Mouse (Mus musculus): ENCODE measurements at regions not wholly inside any gene's neighbourhood (a gene's known extent, or its start where the extent isn't known, plus 50 kb on each side); places are given as distances from the start of the nearest gene placed in this dataset.

DNA sequence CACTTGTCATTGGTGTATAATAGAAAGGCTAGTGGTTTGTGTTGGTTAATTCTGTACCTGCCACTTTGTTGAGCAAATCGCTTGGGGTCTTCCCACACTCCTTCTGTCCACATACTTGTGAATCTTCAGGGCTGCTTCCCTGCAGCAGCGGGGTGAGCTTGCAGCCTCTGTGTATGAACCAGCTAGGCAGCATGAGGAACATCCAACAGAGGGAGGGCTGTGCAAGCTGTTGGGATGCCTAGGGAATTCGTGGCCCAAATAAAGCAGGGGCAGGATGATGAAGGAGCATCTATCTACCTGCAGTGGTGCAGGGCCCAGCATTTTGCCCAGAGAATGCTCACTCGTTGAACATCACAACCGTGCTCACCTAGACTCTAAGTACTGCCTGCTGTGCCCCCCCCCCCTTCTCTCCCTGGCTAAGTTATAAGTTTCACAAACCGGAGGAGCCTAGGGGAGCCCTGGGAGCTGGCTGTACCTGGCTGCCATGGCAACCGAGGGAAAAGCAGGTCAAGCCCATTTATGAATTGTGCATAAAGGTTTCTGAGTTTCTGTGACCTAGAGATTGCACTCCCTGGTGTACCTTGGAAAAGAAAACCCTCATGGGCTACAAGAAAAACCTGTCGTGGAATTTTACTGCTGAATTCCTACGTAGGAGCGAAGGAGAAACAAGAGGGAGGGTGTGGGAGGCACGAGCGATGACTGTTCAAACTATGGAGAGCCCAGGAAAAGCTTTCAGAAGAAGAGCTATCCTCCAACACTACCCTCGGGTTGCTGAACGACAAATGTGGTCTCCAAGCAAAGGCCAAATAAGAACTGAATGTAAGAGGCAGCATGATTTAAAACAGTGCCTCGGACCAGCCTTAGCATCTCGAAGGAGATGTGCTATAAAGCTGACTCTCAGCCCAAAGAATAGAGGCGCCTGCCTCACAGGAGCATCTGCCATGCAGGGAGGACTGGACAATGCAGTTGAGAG lies 131.0 kb upstream of the Dapk1 start:
- no peak overlapping the region for H3K27ac ChIP-seq (ENCODE audit: low read depth, low read length)
- no peak for ATAC-seq
- no peak overlapping the region for H3K4me2 ChIP-seq (replicated peaks; ENCODE audit: low read depth)
- H3K9ac ChIP-seq (ENCODE audit: low read depth, low read length) = no peak overlapping the region
- no peaks in the 10 kb centered on the region for H3K4me1 ChIP-seq (replicated peaks; ENCODE audit: control insufficient read depth, insufficient read depth, low read length)
- TF ChIP-seq CTCF (IDR thresholded peaks at IDR 0.05; ENCODE audit: low read depth) = no peak
- H3K4me3 ChIP-seq (ENCODE audit: low read depth, low read length) = no peak overlapping the region
- 57% methylated on average over 17 of the region's 17 CpGs for WGBS
- H3K27me3 ChIP-seq (replicated peaks; ENCODE audit: control insufficient read depth, insufficient read depth, low read length) = no peaks in the 10 kb centered on the region
- no peaks in the 10 kb centered on the region for H3K36me3 ChIP-seq (ENCODE audit: control insufficient read depth, insufficient read depth)
- H3K9me3 ChIP-seq (ENCODE audit: control insufficient read depth) = no peaks in the 10 kb centered on the region

DNA sequence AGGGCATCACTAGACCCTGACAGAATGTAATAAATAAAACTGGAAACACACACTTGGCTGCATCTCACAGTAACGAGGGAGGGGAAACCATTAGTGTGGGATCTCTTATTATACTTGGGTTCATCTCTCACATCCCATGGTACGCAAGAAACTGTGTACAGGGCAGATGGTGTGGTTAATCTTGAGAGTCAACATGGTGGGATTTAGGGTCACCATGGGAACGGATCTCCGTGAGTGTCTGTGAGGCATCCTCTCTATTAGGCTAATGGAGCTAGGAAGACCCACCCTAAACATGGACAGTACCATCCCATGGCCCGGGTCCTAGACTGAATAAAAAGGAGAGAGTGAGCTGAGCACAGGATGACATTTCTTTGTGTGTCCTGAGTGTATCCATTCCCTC lies 130.1 kb upstream of the Dapk1 start:
- no peak overlapping the region for H3K9ac ChIP-seq (ENCODE audit: low read depth, low read length)
- 74% methylated on average over 5 of the region's 5 CpGs for WGBS
- ATAC-seq = no peak
- H3K27me3 ChIP-seq (replicated peaks; ENCODE audit: control insufficient read depth, insufficient read depth, low read length) = no peaks in the 10 kb centered on the region; the same call in 1 of the 2 replicates
- TF ChIP-seq CTCF (IDR thresholded peaks at IDR 0.05; ENCODE audit: low read depth) = no peak
- no peaks in the 10 kb centered on the region for H3K36me3 ChIP-seq (ENCODE audit: control insufficient read depth, insufficient read depth)
- H3K4me1 ChIP-seq (replicated peaks; ENCODE audit: control insufficient read depth, insufficient read depth, low read length) = no peaks in the 10 kb centered on the region
- H3K4me3 ChIP-seq (ENCODE audit: low read depth, low read length) = no peak overlapping the region
- H3K4me2 ChIP-seq (replicated peaks; ENCODE audit: low read depth) = no peak overlapping the region
- no peaks in the 10 kb centered on the region for H3K9me3 ChIP-seq (ENCODE audit: control insufficient read depth)
- no peak overlapping the region for H3K27ac ChIP-seq (ENCODE audit: low read depth, low read length)

DNA sequence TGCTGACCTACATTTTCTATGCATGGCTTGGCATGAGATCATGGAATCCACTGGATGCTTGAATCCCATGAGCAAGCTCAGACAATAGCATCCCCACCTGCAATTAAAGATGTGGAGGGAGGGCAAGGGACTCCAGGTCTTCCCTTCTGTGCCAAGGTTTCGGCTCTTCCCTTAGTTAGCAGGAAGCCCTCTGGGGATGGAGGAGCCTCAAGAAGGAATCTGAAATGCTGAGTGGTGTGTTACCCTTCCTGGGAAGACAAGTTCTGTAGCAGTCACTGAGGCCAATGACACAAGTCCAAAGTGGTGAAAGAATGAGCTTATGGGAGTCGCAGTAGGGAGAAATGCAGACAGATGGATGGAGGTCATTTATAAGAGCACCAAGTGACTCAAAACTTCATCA lies 125.4 kb upstream of the Dapk1 start:
- H3K36me3 ChIP-seq (ENCODE audit: control insufficient read depth, insufficient read depth) = no peaks in the 10 kb centered on the region
- no peak for ATAC-seq
- H3K4me2 ChIP-seq (replicated peaks; ENCODE audit: low read depth) = no peak overlapping the region
- no peak overlapping the region for H3K27ac ChIP-seq (ENCODE audit: low read depth, low read length)
- 93% methylated on average over 2 of the region's 2 CpGs for WGBS
- no peak for TF ChIP-seq CTCF (IDR thresholded peaks at IDR 0.05; ENCODE audit: low read depth)
- no peak overlapping the region for H3K9ac ChIP-seq (ENCODE audit: low read depth, low read length)
- no peaks in the 10 kb centered on the region for H3K9me3 ChIP-seq (ENCODE audit: control insufficient read depth)
- no peaks in the 10 kb centered on the region; the same call in 1 of the 2 replicates for H3K4me1 ChIP-seq (replicated peaks; ENCODE audit: control insufficient read depth, insufficient read depth, low read length)
- H3K4me3 ChIP-seq (ENCODE audit: low read depth, low read length) = no peak overlapping the region
- H3K27me3 ChIP-seq (replicated peaks; ENCODE audit: control insufficient read depth, insufficient read depth, low read length) = peaks cover 3% of the 10 kb centered on the region; the same call in 1 of the 2 replicates

DNA sequence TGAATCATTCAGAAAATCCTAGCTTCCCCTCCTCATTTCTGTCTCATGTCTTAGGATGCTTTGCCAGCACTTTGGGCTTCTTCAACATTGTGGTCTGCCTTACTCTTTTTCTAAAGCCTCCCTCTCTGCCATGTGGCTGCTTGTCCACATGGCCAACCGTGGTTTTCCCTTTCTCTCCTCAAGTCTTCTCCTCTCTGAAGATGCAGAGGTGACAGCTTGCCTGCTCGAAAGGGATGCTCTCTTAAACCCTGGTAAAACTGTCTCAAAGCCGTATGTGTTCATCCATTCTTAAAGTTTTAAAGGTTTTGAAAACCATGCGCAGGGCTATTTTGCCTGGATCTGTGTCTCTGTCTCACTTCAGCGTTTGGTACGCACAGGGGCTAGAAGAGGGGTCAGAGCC lies 123.4 kb upstream of the Dapk1 start:
- no peak for TF ChIP-seq CTCF (IDR thresholded peaks at IDR 0.05; ENCODE audit: low read depth)
- peaks cover 3% of the 10 kb centered on the region; the same call in 1 of the 2 replicates for H3K27me3 ChIP-seq (replicated peaks; ENCODE audit: control insufficient read depth, insufficient read depth, low read length)
- no peak overlapping the region for H3K27ac ChIP-seq (ENCODE audit: low read depth, low read length)
- ATAC-seq = no peak
- no peak overlapping the region for H3K4me3 ChIP-seq (ENCODE audit: low read depth, low read length)
- no peaks in the 10 kb centered on the region for H3K9me3 ChIP-seq (ENCODE audit: control insufficient read depth)
- H3K9ac ChIP-seq (ENCODE audit: low read depth, low read length) = no peak overlapping the region
- H3K36me3 ChIP-seq (ENCODE audit: control insufficient read depth, insufficient read depth) = no peaks in the 10 kb centered on the region
- H3K4me2 ChIP-seq (replicated peaks; ENCODE audit: low read depth) = no peak overlapping the region
- 76% methylated on average over 6 of the region's 6 CpGs for WGBS
- H3K4me1 ChIP-seq (replicated peaks; ENCODE audit: control insufficient read depth, insufficient read depth, low read length) = no peaks in the 10 kb centered on the region; the same call in 1 of the 2 replicates

DNA sequence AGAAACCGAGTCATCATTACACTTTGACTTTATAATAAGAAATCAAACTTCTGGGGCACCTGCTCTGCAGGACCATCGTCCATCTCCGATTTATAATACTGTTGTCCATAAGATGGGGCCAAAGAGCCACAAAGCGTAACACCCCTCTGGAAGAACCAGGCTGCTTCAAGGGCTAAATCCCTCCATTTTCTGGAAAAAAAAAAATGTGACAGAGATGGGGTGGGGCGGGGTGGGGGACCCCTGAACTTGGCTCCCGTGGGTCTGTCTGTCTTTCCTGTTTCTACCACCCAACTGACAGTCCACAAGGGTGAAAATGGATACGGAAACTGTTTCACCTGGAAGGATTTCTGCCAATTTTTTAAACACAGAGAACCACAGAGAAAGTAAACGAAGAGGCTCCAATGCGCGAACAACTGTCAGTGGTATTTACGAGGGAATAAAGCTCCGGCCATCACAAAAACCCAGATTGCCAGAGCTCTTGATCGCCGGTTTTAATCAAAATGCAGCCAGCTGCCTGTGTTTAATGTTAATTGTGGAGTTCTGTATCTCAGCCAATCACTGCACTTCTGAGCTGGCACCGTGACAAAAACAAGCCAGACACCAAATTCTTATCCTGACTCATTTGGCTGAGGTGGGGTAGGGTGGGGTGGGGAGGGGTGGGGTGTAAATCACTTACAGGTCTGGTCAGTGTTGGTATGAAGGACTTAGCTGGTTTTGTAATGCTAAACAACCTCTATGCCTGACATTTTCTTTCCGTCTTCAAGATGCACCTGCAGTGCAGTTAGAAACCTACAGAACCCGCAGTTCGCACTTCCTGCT lies 122.5 kb upstream of the Dapk1 start:
- Histone ChIP-seq H3K36me3 (ENCODE audit: control insufficient read depth, insufficient read depth) (no peaks in the 10 kb centered on the region), H3K9ac (ENCODE audit: low read depth, low read length) (0 out of 2 replicates have a peak overlapping the region, but pooled peaks have one; percentile 17), H3K4me1 (replicated peaks; ENCODE audit: control insufficient read depth, insufficient read depth, low read length) (no peaks in the 10 kb centered on the region; the same call in 1 of the 2 replicates), H3K27ac (ENCODE audit: low read depth, low read length) (no peak overlapping the region), H3K9me3 (ENCODE audit: control insufficient read depth) (no peaks in the 10 kb centered on the region), H3K4me3 (ENCODE audit: low read depth, low read length) (peak overlapping the region; percentile 19), H3K4me2 (replicated peaks; ENCODE audit: low read depth) (peak overlapping the region; percentile 60), H3K27me3 (replicated peaks; ENCODE audit: control insufficient read depth, insufficient read depth, low read length) (peaks cover 3% of the 10 kb centered on the region; the same call in 1 of the 2 replicates)
- peak; percentile 74 for TF ChIP-seq CTCF (IDR thresholded peaks at IDR 0.05; ENCODE audit: low read depth)
- 5% methylated on average over 18 of the region's 18 CpGs for WGBS
- ATAC-seq = no peak
